Mouse (Mus musculus): ENCODE measurements around the gene Notum. TPM values are rescaled to one million over a fixed set of nuclear protein-coding genes. Genes with fewer than 3 reads are reported as not detected.

Gene Notum
- polyA plus RNA-seq, 1 experiment from 2014 or later = 1.4 TPM

DNA sequence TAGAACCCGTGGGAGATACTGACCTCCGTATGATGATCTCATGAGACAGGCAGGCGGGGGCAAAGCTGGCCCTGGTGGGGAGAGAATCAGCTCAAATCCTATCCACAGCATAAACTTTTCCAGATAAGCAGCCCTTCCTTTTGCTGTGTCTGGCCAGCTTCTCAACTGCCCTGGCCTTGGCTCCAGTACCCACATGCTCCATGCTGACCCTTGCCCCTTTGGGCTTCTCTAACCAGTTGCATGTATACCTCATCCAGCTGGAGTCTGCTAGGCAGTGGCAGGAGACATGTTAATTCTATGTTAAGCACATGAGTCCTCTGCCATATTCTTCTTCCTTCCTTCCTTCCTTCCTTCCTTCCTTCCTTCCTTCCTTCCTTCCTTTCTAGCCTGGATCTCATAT, 6.2 kb downstream of the Notum start:
- Histone ChIP-seq H3K4me2 (replicated peaks; ENCODE audit: low read depth) (no peak overlapping the region), H3K4me3 (ENCODE audit: low read depth, low read length) (no peak overlapping the region), H3K4me1 (replicated peaks; ENCODE audit: control insufficient read depth, insufficient read depth) (no peaks in the 10 kb centered on the region; the same call in 1 of the 2 replicates), H3K27me3 (ENCODE audit: control insufficient read depth, insufficient read depth, low read length) (peaks cover 7% of the 10 kb centered on the region; the same call in 1 of the 2 replicates), H3K36me3 (ENCODE audit: control insufficient read depth, insufficient read depth, low read length) (no peaks in the 10 kb centered on the region), H3K9me3 (ENCODE audit: control insufficient read depth, low read length) (no peaks in the 10 kb centered on the region), H3K9ac (ENCODE audit: low read length) (no peak overlapping the region), H3K27ac (replicated peaks) (no peak overlapping the region)
- DNase-seq (ENCODE audit: low spot score) (no peak), ATAC-seq (ENCODE audit: low FRiP score, low TSS enrichment) (no peak)
- 71% methylated on average over 3 of the region's 3 CpGs for whole genome bisulfite sequencing
- no peak for TF ChIP-seq EP300 (optimal IDR thresholded peaks at IDR 0.05)
- no peak for TF ChIP-seq CTCF (IDR thresholded peaks at IDR 0.05; ENCODE audit: low read depth)

DNA sequence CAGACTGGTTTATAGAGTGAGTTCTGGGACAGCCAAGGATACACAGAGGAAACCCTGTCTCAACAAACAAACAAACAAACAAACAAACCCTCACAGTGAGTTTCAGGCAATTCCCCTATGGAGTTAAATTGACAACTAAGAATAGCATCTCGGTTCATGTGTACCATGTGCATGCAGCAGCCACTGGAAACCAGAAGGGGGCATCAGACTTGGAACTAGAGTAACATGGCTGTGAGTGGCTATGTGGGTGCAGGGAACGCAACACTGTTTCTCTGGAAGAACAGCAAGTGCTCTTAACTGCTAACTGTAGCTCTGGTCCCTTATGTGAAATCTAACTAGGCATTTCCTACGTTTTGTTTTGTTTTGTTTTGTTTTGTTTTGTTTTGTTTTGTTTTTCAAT, 9.1 kb downstream of the Notum start:
- no peak for DNase-seq (ENCODE audit: low spot score)
- Histone ChIP-seq H3K27ac (replicated peaks) (no peak overlapping the region), H3K4me3 (ENCODE audit: low read depth, low read length) (no peak overlapping the region), H3K4me2 (replicated peaks; ENCODE audit: low read depth) (no peak overlapping the region), H3K36me3 (ENCODE audit: control insufficient read depth, insufficient read depth, low read length) (no peaks in the 10 kb centered on the region), H3K4me1 (replicated peaks; ENCODE audit: control insufficient read depth, insufficient read depth) (no peaks in the 10 kb centered on the region), H3K9me3 (ENCODE audit: control insufficient read depth, low read length) (no peaks in the 10 kb centered on the region), H3K27me3 (ENCODE audit: control insufficient read depth, insufficient read depth, low read length) (no peaks in the 10 kb centered on the region; the same call in 1 of the 2 replicates), H3K9ac (ENCODE audit: low read length) (no peak overlapping the region)
- no peak for ATAC-seq (ENCODE audit: low FRiP score, low TSS enrichment)
- peak; percentile 50 for TF ChIP-seq CTCF (IDR thresholded peaks at IDR 0.05; ENCODE audit: low read depth)
- TF ChIP-seq EP300 (optimal IDR thresholded peaks at IDR 0.05) = no peak
- 68% methylated on average over 3 of the region's 3 CpGs for WGBS

DNA sequence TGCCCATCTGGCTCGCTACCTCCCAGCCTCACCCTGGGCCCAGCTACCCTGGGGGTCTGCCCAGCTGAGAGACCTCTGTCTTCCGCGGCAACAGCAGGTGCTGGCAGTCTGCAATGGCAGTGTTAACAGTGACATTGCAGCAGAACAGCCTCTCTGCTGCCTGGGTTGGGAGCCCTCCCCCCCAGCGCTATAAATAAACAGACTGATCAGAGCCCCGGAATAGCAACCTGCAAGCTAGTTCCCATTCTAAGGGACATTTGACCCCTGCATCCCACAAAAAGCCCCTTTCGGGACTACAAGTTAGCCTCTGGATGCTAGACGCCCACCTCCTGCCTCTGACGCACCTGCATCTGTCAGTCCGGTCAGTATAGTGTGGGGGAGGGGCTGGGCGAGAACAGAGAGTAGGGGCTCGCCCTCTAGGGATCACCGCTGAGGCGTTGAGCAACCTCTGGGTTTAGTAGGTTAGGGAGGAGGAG, 12.9 kb downstream of the Notum start, which contains the start of gene Myadml2:
Gene Myadml2 (minus strand): TSS at position 158 of the 476 bp plus-strand sequence.
- DNase-seq (ENCODE audit: low spot score) (no peak), ATAC-seq (ENCODE audit: low FRiP score, low TSS enrichment) (no peak)
- H3K36me3 ChIP-seq (ENCODE audit: control insufficient read depth, insufficient read depth, low read length) = no peaks in the 10 kb centered on the region
- H3K9me3 ChIP-seq (ENCODE audit: control insufficient read depth, low read length) = no peaks in the 10 kb centered on the region
- TF ChIP-seq CTCF (IDR thresholded peaks at IDR 0.05; ENCODE audit: low read depth) (no peak), EP300 (optimal IDR thresholded peaks at IDR 0.05) (no peak)
- peak within 1 kb of the TSS; percentile 31; the same call in 1 of the 2 replicates for H3K9ac ChIP-seq (ENCODE audit: low read length)
- 5% methylated on average over 13 of the region's 13 CpGs for WGBS
- no peaks in the 10 kb centered on the region for H3K4me1 ChIP-seq (replicated peaks; ENCODE audit: control insufficient read depth, insufficient read depth)
- peak within 1 kb of the TSS; percentile 45 for H3K4me2 ChIP-seq (replicated peaks; ENCODE audit: low read depth)
- no peak within 1 kb of the TSS for H3K27ac ChIP-seq (replicated peaks)
- no peaks in the 10 kb centered on the region for H3K27me3 ChIP-seq (ENCODE audit: control insufficient read depth, insufficient read depth, low read length)
- peak within 1 kb of the TSS; percentile 10; the same call in 1 of the 2 replicates for H3K4me3 ChIP-seq (ENCODE audit: low read depth, low read length)

DNA sequence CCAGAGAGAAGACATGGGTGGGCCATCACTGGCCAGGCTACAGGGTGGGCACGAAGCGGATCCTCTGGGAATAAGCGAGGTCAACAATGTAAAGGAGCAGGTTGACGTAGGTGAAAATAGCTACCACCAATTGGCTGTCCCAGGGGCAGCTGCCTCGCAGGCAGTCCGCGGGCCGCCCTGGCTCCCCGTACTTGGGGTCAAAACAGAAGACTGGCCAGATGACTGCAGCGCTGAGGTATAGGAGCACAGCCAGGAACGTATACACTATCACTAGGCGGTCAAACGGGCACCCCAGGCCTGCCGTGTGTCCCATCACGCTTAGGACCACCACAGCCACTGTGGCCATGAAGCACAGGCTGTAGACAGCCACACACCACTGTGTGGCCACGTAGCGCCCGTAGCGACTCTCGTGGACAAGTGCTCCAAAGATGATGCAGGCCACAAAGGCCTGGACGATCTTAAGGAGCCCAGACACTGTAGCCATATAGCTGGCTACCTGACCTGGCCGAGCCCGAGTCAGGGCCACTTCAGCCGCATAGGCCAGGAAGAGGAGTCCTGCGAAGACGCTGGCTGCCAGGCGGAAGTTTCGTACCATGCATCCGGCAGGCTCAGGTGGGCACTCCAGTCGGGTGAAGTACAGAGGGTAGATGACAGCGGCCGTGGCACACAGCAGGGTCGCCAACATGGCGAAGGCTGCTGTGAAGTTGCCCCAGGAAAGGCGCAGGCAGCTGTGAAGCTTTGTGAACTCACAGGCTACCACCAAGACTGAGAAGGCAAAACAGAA, 13.7 kb downstream of the Notum start:
- 77% methylated on average over 35 of the region's 35 CpGs for WGBS
- TF ChIP-seq EP300 (optimal IDR thresholded peaks at IDR 0.05) = no peak
- no peak for TF ChIP-seq CTCF (IDR thresholded peaks at IDR 0.05; ENCODE audit: low read depth)
- Histone ChIP-seq H3K4me1 (replicated peaks; ENCODE audit: control insufficient read depth, insufficient read depth) (no peaks in the 10 kb centered on the region), H3K27ac (replicated peaks) (no peak overlapping the region), H3K4me2 (replicated peaks; ENCODE audit: low read depth) (no peak overlapping the region), H3K4me3 (ENCODE audit: low read depth, low read length) (no peak overlapping the region), H3K9ac (ENCODE audit: low read length) (no peak overlapping the region), H3K27me3 (ENCODE audit: control insufficient read depth, insufficient read depth, low read length) (no peaks in the 10 kb centered on the region), H3K9me3 (ENCODE audit: control insufficient read depth, low read length) (no peaks in the 10 kb centered on the region), H3K36me3 (ENCODE audit: control insufficient read depth, insufficient read depth, low read length) (no peaks in the 10 kb centered on the region)
- no peak for ATAC-seq (ENCODE audit: low FRiP score, low TSS enrichment)
- no peak for DNase-seq (ENCODE audit: low spot score)

DNA sequence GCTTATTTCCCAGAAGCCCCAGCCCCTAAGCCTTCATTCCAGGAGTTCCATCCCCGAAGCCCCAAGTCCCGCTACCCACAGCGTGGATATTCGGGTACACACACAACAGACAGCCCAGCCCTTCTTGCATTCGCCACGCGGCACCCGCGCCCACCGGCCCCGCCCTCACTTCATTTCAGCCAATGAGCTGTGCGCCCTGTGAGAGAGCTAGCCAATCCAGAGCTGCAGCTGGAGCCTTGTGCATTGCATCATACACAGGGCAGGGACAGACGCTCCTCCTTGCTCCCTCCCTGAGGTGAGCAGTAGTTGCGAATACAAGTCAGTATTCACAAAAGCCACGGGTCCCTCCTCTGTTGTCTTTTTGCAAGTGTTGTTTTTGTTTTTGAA, 17.4 kb downstream of the Notum start, which contains the start of gene Pycr1:
Gene Pycr1 (minus strand): TSS at position 169 of the 387 bp plus-strand sequence.
- no peak for TF ChIP-seq CTCF (IDR thresholded peaks at IDR 0.05; ENCODE audit: low read depth)
- no peak for TF ChIP-seq EP300 (optimal IDR thresholded peaks at IDR 0.05)
- Histone ChIP-seq H3K4me3 (ENCODE audit: low read depth, low read length) (peak within 1 kb of the TSS; percentile 46), H3K27ac (replicated peaks) (no peak within 1 kb of the TSS; the same call in 1 of the 2 replicates), H3K27me3 (ENCODE audit: control insufficient read depth, insufficient read depth, low read length) (no peaks in the 10 kb centered on the region), H3K36me3 (ENCODE audit: control insufficient read depth, insufficient read depth, low read length) (no peaks in the 10 kb centered on the region), H3K9ac (ENCODE audit: low read length) (peak within 1 kb of the TSS; percentile 66), H3K4me2 (replicated peaks; ENCODE audit: low read depth) (peak within 1 kb of the TSS; percentile 93), H3K4me1 (replicated peaks; ENCODE audit: control insufficient read depth, insufficient read depth) (no peaks in the 10 kb centered on the region), H3K9me3 (ENCODE audit: control insufficient read depth, low read length) (no peaks in the 10 kb centered on the region)
- DNase-seq (ENCODE audit: low spot score) (peak; percentile 96), ATAC-seq (ENCODE audit: low FRiP score, low TSS enrichment) (peak; percentile 98)
- 2% methylated on average over 15 of the region's 15 CpGs for WGBS

Measured in stomach, postnatal 0 days (tissue).